Mouse (Mus musculus) liver, adult 2 months (tissue): ENCODE measurements around the gene Pop4. TPM values are rescaled to one million over a fixed set of nuclear protein-coding genes. Genes with fewer than 3 reads are reported as not detected.

Source experiments
- DNase-seq: peaks from one replicate; pipeline ENCODE4 v3.0.0-alpha.2; 2011; ENCODE audit warnings: low read depth, low spot score; ENCODE audit errors: extremely low read depth
- H3K27ac ChIP-seq: fragments of 200-500 bp; replicated peaks from 2 replicates; pipeline ENCODE4 v1.5.1; 2012; ENCODE audit warnings: low read depth, mild to moderate bottlenecking, control low read depth, inconsistent platforms, low read length; ENCODE audit not compliant: insufficient read depth
- H3K27me3 ChIP-seq: fragments of 200-500 bp; 2 replicates; pipeline ENCODE4 v1.6.1; 2012; ENCODE audit warnings: mild to moderate bottlenecking, moderate library complexity, low read length, inconsistent platforms; ENCODE audit not compliant: control insufficient read depth, insufficient read depth
- H3K36me3 ChIP-seq: fragments of 200-500 bp; 2 replicates; pipeline ENCODE4 v1.6.1; 2012; ENCODE audit warnings: low read length, inconsistent platforms; ENCODE audit not compliant: control insufficient read depth, insufficient read depth
- H3K4me1 ChIP-seq: fragments of 200-500 bp; 2 replicates; pipeline ENCODE4 v1.6.1; 2011; ENCODE audit warnings: low read length; ENCODE audit not compliant: control insufficient read depth, insufficient read depth
- H3K4me3 ChIP-seq: fragments of 200-500 bp; 2 replicates; pipeline ENCODE4 v1.5.1; 2011; ENCODE audit warnings: low read depth, mild to moderate bottlenecking, control low read depth, low read length, moderate library complexity; ENCODE audit not compliant: insufficient read depth
- H3K79me2 ChIP-seq: fragments of 200-500 bp; 2 replicates; pipeline ENCODE4 v1.6.1; 2012; ENCODE audit warnings: inconsistent platforms, mild to moderate bottlenecking, low read length, moderate library complexity; ENCODE audit not compliant: control insufficient read depth, insufficient read depth
- H3K9ac ChIP-seq: fragments of 200-500 bp; 2 replicates; pipeline ENCODE4 v1.6.1; 2012; ENCODE audit warnings: low read depth, mild to moderate bottlenecking, control low read depth, inconsistent platforms, low read length
- CTCF ChIP-seq: fragments of 200-500 bp; IDR thresholded peaks from 2 replicates; pipeline ENCODE4 v1.5.1; 2011; ENCODE audit warnings: low read depth, low read length, control low read depth
- POLR2A ChIP-seq: fragments of 200-500 bp; IDR thresholded peaks from 2 replicates; pipeline ENCODE4 v1.6.1; 2011; ENCODE audit warnings: low read length, control low read depth; ENCODE audit not compliant: insufficient read depth; ENCODE audit errors: extremely low read depth
- WGBS: fragments of 180-500 bp; shearing (Covaris S2); methylation state at CpG from one replicate; pipeline ENCODE4 v1.1.7; 2018; 5-methylcytosine and 5-hydroxymethylcytosine counted together
- polyA plus RNA-seq: library from polyadenylated mRNA; depleted of rRNA; stranded (reverse); fragments of >200 nt; gene quantifications from 2 replicates; pipeline ENCODE4 v1.2.3, GENCODE M21; 2012
- total RNA-seq: library from RNA; depleted of rRNA; stranded (reverse); fragments of >200 nt; gene quantifications from 2 replicates; pipeline ENCODE4 v1.2.3, GENCODE M21; 2014

The Pop4 gene
- total and polyA plus RNA-seq, 2 experiments, result 7.2 to 12.8 TPM

- 0 out of 2 replicates have a peak overlapping the region, but pooled peaks have one; percentile 18 for H3K9ac ChIP-seq
- no peak for DNase-seq
- H3K27me3 ChIP-seq, result no peaks in the 10 kb centered on the region
- H3K36me3 ChIP-seq, result no peaks in the 10 kb centered on the region
- WGBS, result 72% methylated on average over 2 of the region's 2 CpGs
- no peak overlapping the region for H3K4me3 ChIP-seq
- peaks cover 22% of the 10 kb centered on the region for H3K4me1 ChIP-seq
- TF ChIP-seq CTCF, result no peak
- TF ChIP-seq POLR2A, result no peak
- peak overlapping the region; percentile 45 for H3K27ac ChIP-seq
- H3K79me2 ChIP-seq, result peaks cover 16% of the 10 kb centered on the region; the same call in 1 of the 2 replicates
These were observed 45.0 kb downstream of the Pop4 start for GRCm38 (mm10) chr7:38226226-38226625.

- Histone ChIP-seq H3K27me3 (no peaks in the 10 kb centered on the region), H3K4me3 (no peak overlapping the region; the same call in 1 of the 2 replicates), H3K79me2 (peaks cover 17% of the 10 kb centered on the region; the same call in 1 of the 2 replicates), H3K36me3 (no peaks in the 10 kb centered on the region), H3K27ac (peak overlapping the region; percentile 92), H3K4me1 (peaks cover 17% of the 10 kb centered on the region), H3K9ac (peak overlapping the region; percentile 64)
- peak; percentile 98 for DNase-seq
- WGBS, result 31% methylated on average over 13 of the region's 13 CpGs
- TF ChIP-seq CTCF (no peak; the same call in 1 of the 2 replicates), POLR2A (no peak)
These were observed 46.5 kb downstream of the Pop4 start for GRCm38 (mm10) chr7:38224577-38225369.

GRCm38 (mm10) chr7:38220866-38221265 is 50.4 kb downstream of the Pop4 start:
- Histone ChIP-seq H3K79me2 (peaks cover 13% of the 10 kb centered on the region; the same call in 1 of the 2 replicates), H3K4me1 (peaks cover 24% of the 10 kb centered on the region), H3K27ac (no peak overlapping the region), H3K27me3 (no peaks in the 10 kb centered on the region), H3K9ac (no peak overlapping the region), H3K4me3 (no peak overlapping the region), H3K36me3 (no peaks in the 10 kb centered on the region)
- no peak for DNase-seq
- 94% methylated on average over 7 of the region's 7 CpGs for WGBS
- TF ChIP-seq CTCF (no peak), POLR2A (no peak)

- peaks cover 13% of the 10 kb centered on the region; the same call in 1 of the 2 replicates for H3K79me2 ChIP-seq
- no peaks in the 10 kb centered on the region for H3K36me3 ChIP-seq
- no peak for DNase-seq
- TF ChIP-seq CTCF (no peak), POLR2A (no peak)
- H3K9ac ChIP-seq, result no peak overlapping the region
- 93% methylated on average over 4 of the region's 4 CpGs for WGBS
- H3K4me1 ChIP-seq, result peaks cover 19% of the 10 kb centered on the region
- H3K4me3 ChIP-seq, result no peak overlapping the region
- H3K27ac ChIP-seq, result no peak overlapping the region
- H3K27me3 ChIP-seq, result no peaks in the 10 kb centered on the region
These were observed 51.7 kb downstream of the Pop4 start for GRCm38 (mm10) chr7:38219526-38219925.

- peaks cover 16% of the 10 kb centered on the region for H3K4me1 ChIP-seq
- no peak for DNase-seq
- peaks cover 13% of the 10 kb centered on the region; the same call in 1 of the 2 replicates for H3K79me2 ChIP-seq
- H3K36me3 ChIP-seq, result no peaks in the 10 kb centered on the region
- 85% methylated on average over 8 of the region's 8 CpGs for WGBS
- no peaks in the 10 kb centered on the region for H3K27me3 ChIP-seq
- H3K27ac ChIP-seq, result peak overlapping the region; percentile 50
- TF ChIP-seq CTCF (no peak), POLR2A (no peak)
- no peak overlapping the region for H3K9ac ChIP-seq
- H3K4me3 ChIP-seq, result no peak overlapping the region
These were observed 52.4 kb downstream of the Pop4 start for GRCm38 (mm10) chr7:38218631-38219367.
